Mouse (Mus musculus) lung, postnatal 0 days (tissue): Measurements from ENCODE around the gene Perp. TPM values are rescaled to one million over a fixed set of nuclear protein-coding genes. Genes with fewer than 3 reads are reported as not detected.

Source experiments
- ATAC-seq: fragments of 200-750 bp; cut with Nextera tagmentation; 2 replicates; pipeline ENCODE4 v1.8.0; 2017; ENCODE audit warnings: moderate library complexity
- DNase-seq: peaks from one replicate; pipeline ENCODE4 v3.0.0-alpha.2; 2016; ENCODE audit warnings: low spot score
- H3K27ac ChIP-seq: fragments of 300-500 bp; sonication (generic); 2 replicates; pipeline ENCODE4 v1.5.1; 2014; ENCODE audit warnings: antibody characterized with exemption, mild to moderate bottlenecking, low read length, mixed read lengths
- H3K27me3 ChIP-seq: fragments of 300-500 bp; sonication (generic); replicated peaks from 2 replicates; pipeline ENCODE4 v1.6.1; 2014; ENCODE audit warnings: low read length, mixed read lengths; ENCODE audit not compliant: insufficient read depth
- H3K36me3 ChIP-seq: fragments of 300-500 bp; sonication (generic); 2 replicates; pipeline ENCODE4 v1.6.1; 2014; ENCODE audit warnings: low read length, mixed read lengths; ENCODE audit not compliant: insufficient read depth
- H3K4me1 ChIP-seq: fragments of 300-500 bp; sonication (generic); 2 replicates; pipeline ENCODE4 v1.6.1; 2014; ENCODE audit warnings: antibody characterized with exemption, low read depth, low read length, mixed read lengths; ENCODE audit not compliant: insufficient read depth
- H3K4me2 ChIP-seq: fragments of 300-500 bp; sonication (generic); replicated peaks from 2 replicates; pipeline ENCODE4 v1.6.1; 2014; ENCODE audit warnings: low read depth, mild to moderate bottlenecking, low read length, moderate library complexity, mixed read lengths
- H3K4me3 ChIP-seq: fragments of 300-500 bp; sonication (generic); 2 replicates; pipeline ENCODE4 v1.5.1; 2014; ENCODE audit warnings: low read depth, low read length
- H3K9ac ChIP-seq: fragments of 300-500 bp; sonication (generic); replicated peaks from 2 replicates; pipeline ENCODE4 v1.6.1; 2014; ENCODE audit warnings: low read depth, mild to moderate bottlenecking
- H3K9me3 ChIP-seq: fragments of 300-500 bp; sonication (generic); 2 replicates; pipeline ENCODE4 v1.6.1; 2016; ENCODE audit warnings: low read length, mixed read lengths
- CTCF ChIP-seq: IDR thresholded peaks from 2 replicates; pipeline ENCODE4 v1.5.1; 2016; ENCODE audit warnings: antibody characterized with exemption, mild to moderate bottlenecking
- EP300 ChIP-seq: IDR thresholded peaks from 2 replicates; pipeline ENCODE4 v1.6.1; 2016; ENCODE audit warnings: antibody characterized with exemption, mild to moderate bottlenecking, control low read depth
- WGBS: fragments of 180-500 bp; shearing (Covaris S2); extraction: QIAGEN DNeasy Blood & Tissue Kit; methylation state at CpG from one replicate; pipeline ENCODE4 v1.1.7; 2014; 5-methylcytosine and 5-hydroxymethylcytosine counted together
- polyA plus RNA-seq: library from polyadenylated mRNA; unstranded; fragments of >200 nt; fragmentation: Nextera tagmentation; extraction: Ambion mirVana; gene quantifications from 2 replicates; pipeline ENCODE4 v1.2.1, GENCODE M21; 2015

The Perp gene
- polyA plus RNA-seq, 1 experiment from 2014 or later: 65.5 TPM

GRCm38 (mm10) chr10:18859632-18860031 lies 14.8 kb downstream of the Perp start:
- Histone ChIP-seq H3K9me3 (no peaks in the 10 kb centered on the region), H3K4me2 (no peak overlapping the region), H3K4me1 (no peaks in the 10 kb centered on the region), H3K27me3 (no peaks in the 10 kb centered on the region), H3K4me3 (no peak overlapping the region), H3K27ac (no peak overlapping the region), H3K9ac (no peak overlapping the region), H3K36me3 (no peaks in the 10 kb centered on the region)
- TF ChIP-seq EP300: no peak
- no peak for TF ChIP-seq CTCF
- 45% methylated on average over 3 of the region's 3 CpGs for WGBS
- ATAC-seq (no peak), DNase-seq (no peak)

DNA sequence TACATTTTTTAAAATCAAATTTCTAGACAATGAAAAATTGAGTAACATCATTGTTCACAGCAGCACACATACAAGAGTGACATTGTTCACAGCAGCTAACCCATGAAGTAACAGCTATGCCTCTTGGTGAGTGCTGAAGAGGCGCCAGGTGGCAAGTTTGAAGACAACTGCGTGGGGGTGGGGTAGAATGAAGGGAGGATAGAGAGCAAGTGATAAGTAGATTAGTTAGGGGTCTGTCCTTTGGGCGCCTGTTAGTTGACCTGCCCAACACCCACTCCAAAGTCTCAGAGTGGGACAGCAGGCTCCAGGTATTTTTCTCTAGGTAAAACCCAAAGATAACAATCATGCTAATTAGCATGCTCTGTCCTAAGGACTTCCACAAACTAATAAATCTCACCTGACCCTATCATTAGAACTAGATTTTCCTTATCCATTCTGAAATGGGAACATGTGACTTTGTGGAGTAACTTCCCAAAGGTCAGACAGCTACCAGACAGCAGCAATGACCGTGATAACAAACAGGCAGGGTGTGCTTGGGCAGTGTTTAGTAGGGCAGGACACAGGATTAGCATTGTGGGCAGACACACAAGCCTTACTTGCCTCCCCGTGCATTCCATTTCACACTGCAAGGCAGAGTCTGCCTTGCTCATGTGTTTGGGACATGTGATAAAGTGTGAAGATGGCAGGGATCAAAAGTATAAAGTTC lies 15.5 kb downstream of the Perp start:
- Histone ChIP-seq H3K4me1 (no peaks in the 10 kb centered on the region), H3K27ac (no peak overlapping the region), H3K9me3 (no peaks in the 10 kb centered on the region), H3K4me3 (no peak overlapping the region), H3K9ac (no peak overlapping the region), H3K4me2 (no peak overlapping the region), H3K36me3 (no peaks in the 10 kb centered on the region), H3K27me3 (no peaks in the 10 kb centered on the region)
- WGBS: 49% methylated on average over 5 of the region's 5 CpGs
- DNase-seq (no peak), ATAC-seq (no peak)
- no peak for TF ChIP-seq CTCF
- TF ChIP-seq EP300: no peak

DNA sequence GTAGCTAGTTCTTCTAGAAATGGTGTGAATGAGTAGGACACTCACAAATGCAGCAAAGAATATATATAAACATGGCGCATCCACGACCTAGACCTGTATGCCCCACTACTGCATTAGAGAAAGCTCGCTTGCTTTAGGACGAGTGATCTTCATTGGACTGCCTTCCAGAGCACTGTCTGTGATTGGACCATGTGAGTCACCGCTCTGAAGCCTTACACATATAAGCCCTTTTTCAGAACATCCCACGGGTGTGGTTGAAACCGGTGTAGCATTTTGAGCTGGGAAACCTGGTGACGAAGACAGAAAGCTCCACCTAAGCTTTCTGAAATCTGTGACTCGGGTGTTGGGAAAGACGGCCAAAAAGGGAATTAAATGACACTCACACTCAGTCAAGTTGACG lies 16.0 kb downstream of the Perp start:
- no peak overlapping the region for H3K27ac ChIP-seq
- TF ChIP-seq CTCF (no peak), EP300 (no peak)
- WGBS: 73% methylated on average over 11 of the region's 11 CpGs

GRCm38 (mm10) chr10:18861418-18861817 lies 16.6 kb downstream of the Perp start:
- no peak overlapping the region for H3K4me2 ChIP-seq
- H3K4me3 ChIP-seq: no peak overlapping the region
- no peaks in the 10 kb centered on the region for H3K9me3 ChIP-seq
- H3K27ac ChIP-seq: no peak overlapping the region
- 70% methylated on average over 4 of the region's 4 CpGs for WGBS
- H3K9ac ChIP-seq: no peak overlapping the region
- ATAC-seq (no peak), DNase-seq (no peak)
- H3K4me1 ChIP-seq: no peaks in the 10 kb centered on the region
- no peaks in the 10 kb centered on the region for H3K36me3 ChIP-seq
- TF ChIP-seq CTCF: no peak
- no peak for TF ChIP-seq EP300
- no peaks in the 10 kb centered on the region for H3K27me3 ChIP-seq

More for the DNA sequence above, 16.0 kb downstream of the Perp start:
- Histone ChIP-seq H3K9ac (no peak overlapping the region), H3K36me3 (no peaks in the 10 kb centered on the region), H3K4me1 (no peaks in the 10 kb centered on the region), H3K4me2 (no peak overlapping the region), H3K4me3 (no peak overlapping the region), H3K9me3 (no peaks in the 10 kb centered on the region), H3K27me3 (no peaks in the 10 kb centered on the region)
- no peak for ATAC-seq
- no peak for DNase-seq

DNA sequence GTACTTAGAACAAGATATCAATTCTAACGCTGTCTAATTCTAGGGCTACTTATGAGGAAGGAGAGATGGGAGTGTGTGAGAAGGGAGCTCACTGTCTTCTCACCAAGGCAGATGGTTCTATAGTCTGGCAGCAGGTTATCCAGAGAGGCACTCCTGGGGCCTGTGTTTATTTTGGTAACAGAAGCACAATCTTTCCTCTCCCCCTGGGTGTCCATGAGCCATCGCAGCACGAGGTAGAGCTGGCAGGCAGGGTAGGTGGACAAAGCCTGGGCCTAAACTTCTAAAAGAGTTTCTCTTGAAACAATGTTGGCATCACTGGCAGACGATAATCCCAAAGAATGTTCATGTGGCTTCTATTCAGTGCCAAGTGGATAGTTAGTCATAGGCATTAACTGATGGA lies 18.5 kb downstream of the Perp start:
- H3K4me1 ChIP-seq: no peaks in the 10 kb centered on the region
- DNase-seq (no peak), ATAC-seq (no peak)
- H3K27me3 ChIP-seq: no peaks in the 10 kb centered on the region
- TF ChIP-seq EP300 (no peak), CTCF (no peak)
- no peaks in the 10 kb centered on the region for H3K36me3 ChIP-seq
- H3K4me3 ChIP-seq: no peak overlapping the region
- H3K27ac ChIP-seq: no peak overlapping the region
- no peak overlapping the region for H3K4me2 ChIP-seq
- no peaks in the 10 kb centered on the region for H3K9me3 ChIP-seq
- 42% methylated on average over 4 of the region's 4 CpGs for WGBS
- no peak overlapping the region for H3K9ac ChIP-seq

DNA sequence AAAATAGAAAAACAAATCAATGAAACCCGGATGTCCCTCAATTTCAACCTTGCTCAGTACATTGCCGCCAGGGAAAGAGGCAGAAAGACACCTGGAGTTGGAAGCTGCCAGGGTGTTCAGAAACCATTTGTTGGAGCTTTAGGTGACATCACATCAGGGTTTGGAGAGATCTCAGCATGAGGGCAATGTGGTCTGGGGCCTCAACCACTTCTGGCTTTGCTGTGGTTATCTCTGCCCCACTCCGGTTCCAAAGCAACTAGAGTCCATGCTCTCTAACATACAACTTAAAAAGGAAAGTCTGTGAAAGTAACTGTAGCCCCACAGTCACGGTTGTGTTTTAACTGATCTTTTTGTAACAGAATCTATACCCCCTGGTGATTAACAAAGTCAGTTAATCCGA lies 19.9 kb downstream of the Perp start:
- Histone ChIP-seq H3K27me3 (no peaks in the 10 kb centered on the region), H3K36me3 (no peaks in the 10 kb centered on the region), H3K4me1 (no peaks in the 10 kb centered on the region), H3K9ac (no peak overlapping the region), H3K4me2 (no peak overlapping the region), H3K27ac (no peak overlapping the region), H3K9me3 (no peaks in the 10 kb centered on the region), H3K4me3 (no peak overlapping the region)
- WGBS: 59% methylated on average over 5 of the region's 5 CpGs
- no peak for TF ChIP-seq EP300
- TF ChIP-seq CTCF: no peak
- DNase-seq (no peak), ATAC-seq (no peak)
